Mouse (Mus musculus): ENCODE measurements around the gene Bcas3.
"Not testable (repeated sequence)": the region's sequence is repeated elsewhere in the genome, so short reads cannot be mapped to it uniquely, and the experiment has no call there.

Gene Bcas3

DNA sequence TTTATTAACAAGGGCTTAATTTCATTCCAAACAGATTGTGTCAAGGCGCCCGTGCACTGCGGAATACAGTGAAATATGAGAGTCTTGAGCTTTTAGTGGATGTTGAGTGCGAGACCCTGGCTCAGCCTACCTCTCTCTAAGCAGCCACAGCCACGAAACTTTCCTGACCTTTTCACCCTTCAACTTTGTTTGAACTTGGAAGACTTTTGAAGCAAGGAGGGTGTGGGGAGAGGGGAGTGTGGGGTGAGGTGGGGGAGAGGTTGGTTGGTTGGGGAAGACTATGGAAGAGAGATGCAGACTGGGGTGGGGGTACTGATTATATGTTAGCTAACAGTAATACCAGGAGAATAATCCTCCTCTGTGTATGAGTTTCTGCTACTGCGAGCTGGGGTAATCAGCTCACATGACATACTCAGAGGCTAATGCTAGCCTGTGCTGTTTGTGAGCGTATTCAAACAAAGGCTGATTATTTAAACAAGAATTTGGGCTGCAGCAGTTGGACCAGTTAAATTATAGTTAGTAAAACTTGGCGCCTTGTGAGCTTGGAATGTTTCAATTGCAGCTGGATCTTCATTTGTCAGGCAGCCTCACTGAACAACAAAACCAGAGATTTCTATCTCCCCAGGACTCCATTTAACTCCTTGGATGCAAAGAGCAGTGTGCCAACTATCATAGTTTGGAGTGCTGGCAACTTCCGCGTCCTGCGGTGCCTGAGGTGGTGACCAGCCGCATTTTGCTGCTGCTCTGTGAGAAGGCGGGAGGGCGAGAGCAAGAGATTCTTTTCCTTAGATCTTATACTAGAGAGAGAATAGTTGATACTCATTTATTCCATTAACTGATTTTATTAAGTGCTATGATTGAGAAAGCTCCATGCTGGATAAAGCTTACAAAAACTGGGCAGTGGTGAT, 343.8 kb downstream of the Bcas3 start:
- in situ Hi-C loops (cut with MboI; ENCODE audit: unreplicated experiment in 2 of 2) = no loop called here

DNA sequence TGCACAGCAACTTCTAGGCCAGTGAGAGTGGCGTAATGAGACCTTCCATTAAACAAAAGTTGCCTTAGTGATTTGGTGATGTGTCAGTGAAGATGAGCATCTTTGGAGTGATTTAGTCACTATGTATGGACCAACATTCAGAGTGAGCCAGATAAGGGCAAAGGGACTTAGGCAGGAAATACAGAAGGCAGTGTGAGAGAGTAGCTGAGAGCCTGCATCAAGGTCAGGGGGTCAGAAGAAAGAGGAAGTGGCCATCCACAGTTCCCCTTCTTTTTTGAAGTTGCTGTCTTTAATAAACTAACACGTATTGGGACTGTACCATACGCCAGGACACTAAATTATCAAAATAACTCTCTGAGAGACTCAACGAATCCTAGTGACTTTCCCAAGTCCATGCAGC, 344.5 kb downstream of the Bcas3 start:
- in situ Hi-C loops (cut with MboI; ENCODE audit: unreplicated experiment in 2 of 2) = no loop called here

DNA sequence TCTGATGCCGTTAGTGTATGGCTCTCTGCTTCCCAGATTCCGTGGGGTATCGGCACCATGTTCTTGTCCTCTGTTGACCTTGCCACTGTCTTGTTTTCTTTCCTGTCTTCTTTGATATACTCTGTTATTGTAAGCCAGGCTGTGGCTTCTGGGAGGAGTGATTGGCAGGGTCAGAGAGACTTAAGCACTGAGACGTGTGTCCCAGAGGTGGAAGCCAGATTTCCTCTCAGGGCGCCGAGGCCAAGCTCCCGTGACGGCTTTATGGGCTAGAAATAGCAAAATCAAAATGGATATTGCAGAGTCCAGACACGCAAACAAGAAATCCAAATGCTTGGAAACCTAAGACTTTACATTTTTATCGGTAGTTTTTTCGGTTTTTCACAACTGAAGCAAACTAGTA, 345.3 kb downstream of the Bcas3 start:
- in situ Hi-C loops (cut with MboI; ENCODE audit: unreplicated experiment in 2 of 2) = no loop called here

DNA sequence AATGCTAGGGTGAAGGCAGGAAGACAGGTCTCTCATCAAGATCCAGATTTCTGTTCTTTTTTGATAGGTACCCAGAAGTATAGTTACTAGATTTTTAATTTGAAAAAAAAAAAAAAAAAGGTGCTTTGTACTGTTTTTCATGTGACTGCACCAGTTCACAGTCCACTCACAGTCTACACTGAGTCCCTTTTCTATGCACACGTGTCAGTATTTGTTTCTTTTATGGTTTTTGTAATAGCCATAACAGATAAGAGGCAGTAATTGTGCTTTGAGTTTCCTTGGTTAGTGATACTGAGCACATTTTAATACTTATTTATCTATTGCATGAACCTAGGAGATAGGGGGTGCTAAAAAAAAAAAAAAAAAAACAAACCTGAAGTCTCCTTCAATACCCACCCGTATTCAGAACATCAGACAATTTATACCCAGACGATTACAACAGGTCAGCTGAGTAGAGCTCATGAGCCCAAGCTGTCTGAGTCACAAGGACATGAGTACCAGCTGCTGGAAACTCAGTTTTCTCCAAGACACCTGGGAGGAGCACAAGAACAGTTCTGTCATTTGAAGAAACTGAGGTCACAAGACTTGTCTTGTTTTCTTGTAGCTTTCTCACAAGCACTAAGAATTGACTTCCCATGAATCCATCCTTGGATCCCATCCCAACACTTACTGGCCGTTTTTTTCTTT, 351.2 kb downstream of the Bcas3 start:
- in situ Hi-C loops (cut with MboI; ENCODE audit: unreplicated experiment in 2 of 2) = no loop called here

DNA sequence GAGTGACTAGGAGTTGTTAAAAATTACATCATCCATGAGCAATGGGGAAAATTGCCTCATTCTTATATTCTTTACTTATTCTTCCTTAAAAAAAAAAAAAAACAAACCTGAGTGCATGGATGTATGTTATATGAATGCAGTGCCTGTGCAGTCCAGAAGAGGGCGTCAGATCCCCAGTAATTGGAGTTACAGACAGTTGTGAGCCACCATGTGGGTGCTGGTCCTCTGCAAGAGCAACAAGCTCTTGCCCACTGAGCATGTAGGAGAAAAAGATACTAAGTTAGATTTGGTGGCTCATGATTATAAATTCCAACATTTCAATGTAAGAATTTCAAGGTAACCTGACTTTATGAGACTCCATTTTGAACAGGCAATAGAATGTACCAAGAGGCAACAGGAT, 353.7 kb downstream of the Bcas3 start:
- in situ Hi-C loops (cut with MboI; ENCODE audit: unreplicated experiment in 2 of 2) = no loop called here

DNA sequence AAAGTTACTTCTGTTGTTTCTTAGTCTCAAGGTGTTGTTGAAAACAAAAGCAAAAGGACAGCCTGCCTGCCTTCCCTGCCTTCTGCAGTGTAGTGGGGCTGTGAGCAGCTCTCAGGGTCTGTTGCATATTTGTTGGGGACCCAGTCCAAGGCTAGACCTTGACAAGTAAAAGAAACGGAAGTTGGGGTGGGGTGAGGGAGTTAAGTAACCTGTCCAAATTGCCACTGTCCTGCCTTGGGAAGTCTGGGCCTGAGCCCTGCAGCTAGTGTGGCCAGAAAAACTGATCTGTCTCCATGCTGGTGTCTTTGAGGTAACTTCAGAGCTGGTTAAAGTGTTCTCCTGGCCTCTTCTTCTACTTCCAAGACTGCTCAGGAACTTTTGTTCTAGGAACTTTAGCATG, 354.5 kb downstream of the Bcas3 start:
- in situ Hi-C loops (cut with MboI; ENCODE audit: unreplicated experiment in 2 of 2) = no loop called here

DNA sequence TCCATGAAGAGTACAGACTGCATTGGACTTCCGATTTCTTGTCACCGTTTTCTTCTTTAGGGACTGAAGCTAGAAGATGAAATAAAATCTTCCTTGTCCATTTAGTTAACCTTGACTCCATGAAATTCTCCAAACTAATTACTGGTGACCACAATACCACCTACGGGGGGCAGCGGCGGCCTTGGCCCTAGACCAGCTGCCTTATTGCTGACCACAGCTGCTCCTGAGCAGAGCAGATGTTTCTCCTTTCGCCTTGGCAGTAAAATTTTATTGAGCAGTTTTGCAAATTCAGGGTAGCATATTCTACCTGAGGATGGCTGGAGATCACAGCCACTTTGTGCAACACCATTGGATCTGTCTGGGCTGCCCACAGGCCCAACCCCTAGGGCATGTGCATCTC, 356.2 kb downstream of the Bcas3 start:
- in situ Hi-C loops (cut with MboI; ENCODE audit: unreplicated experiment in 2 of 2) = no loop called here

DNA sequence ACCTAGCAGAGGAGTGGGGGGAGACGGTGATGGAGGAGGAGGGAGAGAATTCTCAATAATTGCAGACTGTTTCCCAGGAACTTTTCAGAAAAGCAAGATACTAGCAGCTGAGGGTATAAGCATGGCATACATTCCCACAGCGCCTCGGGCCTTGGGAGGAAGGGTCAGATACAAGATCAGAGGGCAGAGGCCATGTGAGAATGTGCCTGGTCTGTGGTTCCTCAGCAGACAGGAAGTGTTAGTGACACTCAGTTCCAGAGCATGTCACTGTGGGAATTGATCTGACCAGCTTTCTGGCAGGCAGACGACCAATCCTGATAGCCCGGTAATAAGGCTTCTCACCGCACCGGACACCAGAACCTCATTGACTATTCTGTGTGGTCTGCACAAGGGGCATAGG, 357.2 kb downstream of the Bcas3 start:
- in situ Hi-C loops (cut with MboI; ENCODE audit: unreplicated experiment in 2 of 2) = no loop called here

DNA sequence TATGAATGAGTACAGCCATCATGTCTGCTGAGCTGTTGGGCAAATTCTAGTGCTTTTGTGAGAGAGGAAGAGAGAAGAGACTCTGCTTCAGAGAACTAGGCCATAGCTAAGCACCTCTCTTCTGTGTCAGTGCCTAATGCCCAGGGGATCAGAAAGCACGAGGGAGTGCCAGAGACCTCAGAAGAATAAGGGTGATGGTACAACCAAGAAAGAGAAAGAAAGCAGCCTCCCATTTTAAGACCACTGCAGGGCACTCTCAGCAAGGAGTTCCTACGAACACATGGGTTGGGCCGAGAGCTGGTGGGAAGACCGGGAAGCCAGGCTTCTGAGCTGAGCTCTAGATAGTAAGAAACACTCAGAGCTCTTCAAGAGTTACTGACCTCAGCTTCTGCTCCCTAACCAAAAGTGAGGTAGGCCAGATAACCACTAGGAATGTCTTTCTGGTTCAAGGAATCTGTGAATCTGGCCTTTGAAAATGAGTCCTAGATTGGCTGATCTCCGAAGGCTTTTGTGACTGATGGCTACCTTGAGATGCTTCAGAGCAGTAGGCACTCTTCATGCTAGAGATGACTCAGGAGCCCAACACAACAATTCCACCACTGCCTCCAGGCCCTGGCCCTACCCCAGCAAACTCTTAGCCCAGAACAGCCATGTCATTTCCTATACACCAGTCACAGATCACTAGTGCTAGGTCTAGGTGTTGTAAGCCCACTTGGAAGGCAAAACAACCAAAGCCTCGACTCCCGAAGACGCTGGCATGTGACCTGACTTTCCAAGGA, 359.2 kb downstream of the Bcas3 start:
- in situ Hi-C loops (cut with MboI; ENCODE audit: unreplicated experiment in 2 of 2) = no loop called here

DNA sequence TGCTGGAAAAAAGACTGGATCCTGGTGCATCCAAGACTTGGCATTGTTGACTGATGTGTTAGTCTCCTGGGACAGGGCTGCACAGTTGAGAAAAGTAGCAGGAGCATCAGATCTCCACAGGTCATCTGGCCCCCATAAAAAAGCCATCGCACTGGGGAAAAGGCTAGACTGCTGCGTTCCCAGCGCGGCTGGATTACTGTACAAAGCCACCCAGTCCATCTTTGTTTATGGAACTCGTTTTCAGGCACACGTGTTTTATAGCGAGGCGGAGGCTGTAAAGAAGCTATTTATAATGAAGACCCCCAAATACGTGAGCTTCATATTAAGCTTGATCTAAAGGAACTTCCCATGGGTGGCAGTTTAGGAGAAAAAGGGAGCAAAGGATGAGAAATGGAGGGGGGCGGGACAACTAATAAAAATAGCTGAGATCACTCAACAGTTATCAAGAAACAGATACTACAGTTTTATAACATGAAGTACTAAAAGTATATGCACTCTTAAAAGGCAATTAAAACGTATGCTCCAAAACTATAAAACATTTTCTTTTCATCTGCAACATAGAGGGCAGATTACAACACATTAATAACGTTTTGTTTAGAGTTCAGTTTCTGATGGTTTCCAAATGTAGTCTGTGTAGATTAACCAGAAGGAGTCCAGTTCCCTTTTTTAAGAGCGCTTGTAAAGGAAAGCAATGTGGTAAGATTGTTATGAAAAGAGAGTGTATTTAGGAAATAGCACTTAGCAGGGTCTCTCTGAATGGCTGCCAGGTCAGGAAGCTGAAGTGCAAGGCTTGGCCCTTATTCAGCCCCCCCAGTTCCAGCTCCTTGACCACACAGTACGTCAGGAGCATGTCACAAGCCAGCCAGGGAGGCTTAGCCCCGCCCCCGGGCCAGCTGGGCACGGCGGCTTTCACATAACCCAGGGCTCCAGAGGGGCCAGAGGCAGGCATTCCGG, 360.2 kb downstream of the Bcas3 start:
- in situ Hi-C loops (cut with MboI; ENCODE audit: unreplicated experiment in 2 of 2) = no loop called here

DNA sequence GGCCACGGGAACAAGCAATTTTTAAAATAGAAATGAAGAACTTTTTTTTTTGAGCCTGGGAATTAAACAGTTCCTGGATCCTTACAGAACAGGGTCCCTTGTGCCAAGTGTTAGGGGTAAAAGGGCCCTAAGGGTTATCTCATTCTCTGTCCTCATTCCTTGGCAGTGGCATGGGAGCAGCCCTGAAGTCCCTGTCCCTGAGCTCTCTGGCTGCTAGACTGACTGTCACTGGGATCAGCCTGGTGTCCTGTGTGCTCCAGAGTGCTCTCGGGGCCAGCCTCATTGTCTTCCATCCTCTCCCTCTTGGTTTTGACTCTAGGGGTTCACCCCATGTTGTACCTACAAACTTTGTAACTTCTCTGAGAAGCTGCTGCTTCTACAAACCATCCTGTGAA, 360.8 kb downstream of the Bcas3 start:
- in situ Hi-C loops (cut with MboI; ENCODE audit: unreplicated experiment in 2 of 2) = no loop called here

DNA sequence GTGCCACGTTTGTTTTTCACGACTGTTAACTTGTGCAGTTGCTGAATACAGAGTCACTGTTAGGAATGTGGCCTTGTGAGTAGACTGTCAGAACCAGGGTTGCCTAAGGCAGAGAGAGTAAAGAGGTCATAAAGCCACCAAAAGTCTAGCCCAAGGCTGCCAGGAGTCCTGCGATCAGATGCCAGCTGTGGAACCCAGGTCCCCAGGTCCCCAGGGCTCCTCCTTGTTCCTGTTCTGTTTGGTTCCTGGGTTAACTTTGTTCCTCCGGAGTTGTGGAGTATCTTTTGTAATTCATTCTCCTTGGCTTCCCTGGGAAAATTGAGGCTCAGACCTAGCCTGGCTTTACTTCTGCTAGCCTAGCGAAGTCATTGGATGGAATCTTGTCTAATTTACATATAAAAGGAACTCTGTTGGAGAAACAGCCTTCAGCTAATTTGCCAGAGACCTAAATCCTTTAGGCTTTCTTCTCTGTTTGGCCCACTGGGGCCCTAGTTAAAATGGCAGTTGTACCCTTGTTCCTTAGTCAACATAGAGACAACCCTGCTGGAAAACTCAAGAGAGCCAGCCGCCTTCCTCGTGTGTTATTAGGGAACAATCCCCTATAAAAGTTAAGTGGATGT, 361.5 kb downstream of the Bcas3 start:
- in situ Hi-C loops (cut with MboI; ENCODE audit: unreplicated experiment in 2 of 2) = no loop called here

DNA sequence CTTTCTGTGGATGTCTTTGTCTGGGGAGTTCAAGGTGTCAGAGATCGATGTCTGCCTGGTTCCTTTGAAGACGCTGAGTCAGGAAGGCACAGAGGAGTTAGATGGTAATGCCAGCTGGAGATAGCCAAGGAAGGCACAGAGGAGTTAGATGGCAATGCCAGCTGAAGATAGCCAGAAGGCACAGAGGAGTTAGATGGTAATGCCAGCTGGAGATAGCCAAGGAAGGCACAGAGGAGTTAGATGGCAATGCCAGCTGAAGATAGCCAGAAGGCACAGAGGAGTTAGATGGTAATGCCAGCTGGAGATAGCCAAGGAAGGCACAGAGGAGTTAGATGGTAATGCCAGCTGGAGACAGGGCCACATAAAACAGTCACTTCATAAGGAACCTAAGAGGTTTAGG, 363.8 kb downstream of the Bcas3 start:
- in situ Hi-C loops (cut with MboI; ENCODE audit: unreplicated experiment in 2 of 2) = not testable (repeated sequence)

DNA sequence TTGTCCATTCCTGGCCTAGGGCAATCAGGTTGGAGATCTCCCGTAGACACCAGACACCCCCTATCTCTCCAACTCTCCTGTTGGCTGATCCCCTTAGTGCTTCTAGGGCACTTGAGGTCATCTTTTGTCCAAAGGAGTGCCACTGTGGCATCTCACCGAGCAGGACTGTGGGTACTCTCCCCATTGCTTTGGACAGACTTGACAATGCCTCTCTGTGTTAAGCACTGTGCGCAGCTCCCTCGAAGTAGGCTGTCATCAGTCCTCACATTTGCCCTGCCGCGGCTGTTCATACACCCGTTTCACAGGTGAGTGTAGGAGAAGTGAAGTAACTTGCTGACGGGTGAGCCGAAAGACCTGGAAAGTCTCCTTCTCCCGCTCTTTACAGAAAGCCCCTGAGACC, 366.1 kb downstream of the Bcas3 start:
- in situ Hi-C loops (cut with MboI; ENCODE audit: unreplicated experiment in 2 of 2) = no loop called here

DNA sequence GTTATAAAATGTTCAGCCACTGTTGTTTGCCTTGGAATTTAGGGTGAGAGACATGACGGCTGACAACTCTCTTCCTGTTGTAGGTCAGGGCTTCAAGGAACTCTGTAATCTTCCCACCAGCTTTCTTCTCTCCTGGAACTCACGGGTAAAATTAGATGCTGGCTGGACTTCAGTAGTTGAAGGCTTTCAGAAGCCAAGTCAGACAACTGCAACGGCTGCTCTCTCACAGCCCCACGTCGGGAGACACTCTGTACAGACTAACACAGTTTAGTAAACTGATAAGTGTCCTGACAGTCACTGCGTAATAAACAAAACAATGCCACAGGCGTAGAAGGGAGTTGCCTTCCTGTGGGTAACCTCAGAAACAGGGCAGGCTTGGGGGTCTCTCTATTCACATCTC, 366.8 kb downstream of the Bcas3 start:
- in situ Hi-C loops (cut with MboI; ENCODE audit: unreplicated experiment in 2 of 2) = no loop called here

DNA sequence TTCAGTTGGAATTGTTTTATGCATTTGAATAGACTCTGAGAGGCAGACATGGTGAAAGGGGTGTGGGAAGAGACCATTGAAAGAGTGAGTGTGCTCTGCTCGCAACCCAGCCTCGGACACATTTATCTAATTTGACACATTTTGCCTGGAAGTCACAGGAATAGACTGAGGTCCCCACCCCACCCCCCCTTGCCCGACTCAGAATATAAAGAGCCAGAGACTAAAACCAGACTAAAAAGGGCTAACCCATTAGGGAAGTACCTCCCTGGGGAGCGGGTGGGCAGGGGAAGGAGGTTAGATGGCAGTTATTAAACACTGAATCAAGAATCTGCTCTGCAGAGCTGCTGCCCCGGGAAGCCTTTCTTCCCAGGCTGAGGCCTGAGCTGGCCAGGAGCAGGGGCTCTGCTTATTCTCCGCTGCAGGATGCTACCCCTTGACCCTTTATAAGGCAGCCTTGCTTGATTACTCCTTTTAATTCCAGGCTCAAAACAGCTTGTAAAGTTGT, 367.4 kb downstream of the Bcas3 start:
- in situ Hi-C loops (cut with MboI; ENCODE audit: unreplicated experiment in 2 of 2) = no loop called here

DNA sequence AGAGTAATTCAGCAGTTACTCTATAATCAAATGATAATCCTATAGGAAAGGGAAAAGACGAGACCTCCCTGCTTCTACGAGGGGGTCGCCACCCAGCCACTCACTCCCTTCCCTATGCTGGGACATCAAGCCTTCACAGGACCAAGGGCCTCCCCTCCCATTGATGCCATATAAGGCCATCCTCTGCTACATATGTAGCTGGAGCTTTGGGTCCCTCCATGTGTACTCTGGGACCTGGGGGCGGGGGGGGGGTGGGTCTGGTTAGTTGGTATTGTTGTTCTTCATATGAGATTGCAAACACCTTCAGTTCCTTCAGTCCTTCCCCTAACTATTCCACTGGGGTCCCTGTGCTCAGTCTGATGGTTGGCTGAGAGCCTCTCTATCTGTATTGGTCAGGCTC, 369.0 kb downstream of the Bcas3 start:
- in situ Hi-C loops (cut with MboI; ENCODE audit: unreplicated experiment in 2 of 2) = no loop called here

DNA sequence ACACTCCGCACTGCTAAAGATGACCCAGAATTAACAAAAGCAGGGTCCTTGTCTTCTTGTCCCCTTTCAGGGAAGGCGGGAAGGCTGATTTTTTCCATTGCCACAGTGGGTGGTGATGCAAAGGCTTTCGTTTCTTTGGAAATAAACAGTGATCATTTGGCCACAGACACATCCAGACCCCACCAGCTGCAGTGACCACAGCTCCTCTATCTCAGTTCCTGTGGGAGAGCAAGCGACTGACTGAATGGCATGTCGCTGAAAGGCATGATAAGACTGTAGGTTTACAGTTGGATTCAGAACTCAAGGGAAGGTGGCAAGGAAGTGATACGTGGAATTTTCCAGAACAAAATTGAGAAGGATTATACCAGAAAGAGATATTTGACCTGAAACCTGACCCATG, 371.2 kb downstream of the Bcas3 start:
- in situ Hi-C loops (cut with MboI; ENCODE audit: unreplicated experiment in 2 of 2) = no loop called here

DNA sequence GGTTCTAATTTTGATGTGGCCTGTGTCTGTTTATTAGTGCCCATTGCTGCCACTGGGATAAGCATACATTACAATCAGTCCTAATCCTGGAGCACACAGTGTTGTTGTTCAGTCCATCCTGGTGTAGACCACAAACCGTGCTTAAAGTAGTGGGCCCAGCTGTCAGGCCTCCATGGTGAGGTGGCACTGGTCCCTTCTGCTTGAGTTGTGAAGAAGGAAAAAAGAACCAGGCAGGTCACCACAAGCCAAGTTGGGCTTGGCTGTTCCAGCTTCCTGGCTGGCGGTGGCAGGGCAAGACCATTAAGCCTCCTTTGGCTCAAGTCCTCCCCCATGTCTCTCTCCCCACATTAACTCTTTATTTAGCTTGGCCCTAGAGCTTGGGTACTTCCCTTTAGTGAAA, 376.8 kb downstream of the Bcas3 start:
- in situ Hi-C loops (cut with MboI; ENCODE audit: unreplicated experiment in 2 of 2) = no loop called here

Data from v-Abl transformed pro-B cells (cell line).